Mouse (Mus musculus): Measurements from ENCODE around the gene Slc47a2. TPM values are rescaled to one million over a fixed set of nuclear protein-coding genes. Genes with fewer than 3 reads are reported as not detected.

The Slc47a2 gene
- total and polyA plus RNA-seq, 3 experiments = 0.15 to 0.25 TPM; not detected in 1

GRCm38 (mm10) chr11:61252807-61253206 is 89.9 kb downstream of the Slc47a2 start:
- Histone ChIP-seq H3K4me3 (ENCODE audit: control insufficient read depth in 1 of 2, insufficient read depth in 1 of 2, low read depth in 2 of 2, low read length in 2 of 2) (no peak overlapping the region), H3K79me2 (ENCODE audit: control insufficient read depth, insufficient read depth, low read length, poor library complexity) (no peaks in the 10 kb centered on the region), H3K27ac (ENCODE audit: control insufficient read depth, low read depth, low read length) (no peak overlapping the region), H3K9me3 (replicated peaks; ENCODE audit: insufficient read depth, low read length) (no peaks in the 10 kb centered on the region), H3K27me3 (ENCODE audit: control insufficient read depth in 1 of 2, insufficient read depth in 2 of 2, low read length in 2 of 2) (no peaks in the 10 kb centered on the region), H3K4me1 (ENCODE audit: control insufficient read depth in 1 of 2, insufficient read depth in 2 of 2, low read length in 2 of 2) (peaks cover 0 to 5% of the 10 kb centered on the region in 2 experiments; a peak in 1 of 4 replicates), H3K36me3 (ENCODE audit: control insufficient read depth in 1 of 2, insufficient read depth in 2 of 2, low read length in 2 of 2) (peaks cover 3 to 14% of the 10 kb centered on the region in 2 experiments), H3K9ac (ENCODE audit: control insufficient read depth, low read depth, low read length, poor library complexity, severe bottlenecking) (no peak overlapping the region)
- no peak for DNase-seq (ENCODE audit: low read depth, low spot score)
- TF ChIP-seq SIN3A (IDR thresholded peaks at IDR 0.05; ENCODE audit: low read length) = no peak
- TF ChIP-seq ETS1 (IDR thresholded peaks at IDR 0.05; ENCODE audit: low read depth, low read length) = no peak
- TF ChIP-seq POLR2AphosphoS5 (IDR thresholded peaks at IDR 0.05; ENCODE audit: borderline replicate concordance, low read depth, low read length) = no peak
- TF ChIP-seq GATA1 (IDR thresholded peaks at IDR 0.05; ENCODE audit: low read depth, low read length) = no peak
- no peak for TF ChIP-seq TAL1 (IDR thresholded peaks at IDR 0.05; ENCODE audit: low read length)
- TF ChIP-seq GABPA (IDR thresholded peaks at IDR 0.05; ENCODE audit: low read depth, low read length) = no peak
- TF ChIP-seq CHD1 (IDR thresholded peaks at IDR 0.05; ENCODE audit: low read depth, low read length) = no peak
- no peak for TF ChIP-seq RAD21 (IDR thresholded peaks at IDR 0.05; ENCODE audit: low read depth, low read length)
- TF ChIP-seq MAFK (IDR thresholded peaks at IDR 0.05; ENCODE audit: borderline replicate concordance, low read depth, low read length) = no peak
- no peak for TF ChIP-seq ZNF384 (IDR thresholded peaks at IDR 0.05; ENCODE audit: low read depth, low read length)
- no peak for TF ChIP-seq MXI1 (IDR thresholded peaks at IDR 0.05; ENCODE audit: low read depth, low read length)
- TF ChIP-seq E2F4 (IDR thresholded peaks at IDR 0.05; ENCODE audit: borderline replicate concordance, low read depth, low read length) = no peak
- TF ChIP-seq TBP (IDR thresholded peaks at IDR 0.05; ENCODE audit: low read depth, low read length) = no peak

GRCm38 (mm10) chr11:61251741-61252140 is 90.9 kb downstream of the Slc47a2 start:
- H3K9me3 ChIP-seq (replicated peaks; ENCODE audit: insufficient read depth, low read length) = no peaks in the 10 kb centered on the region
- no peak overlapping the region for H3K4me3 ChIP-seq (ENCODE audit: control insufficient read depth in 1 of 2, insufficient read depth in 1 of 2, low read depth in 2 of 2, low read length in 2 of 2)
- no peak for TF ChIP-seq MYC (IDR thresholded peaks at IDR 0.05; ENCODE audit: low read depth, low read length)
- no peak for TF ChIP-seq TBP (IDR thresholded peaks at IDR 0.05; ENCODE audit: low read depth, low read length)
- no peak for TF ChIP-seq ZKSCAN1 (IDR thresholded peaks at IDR 0.05; ENCODE audit: low read depth, low read length)
- no peak for TF ChIP-seq POLR2A (IDR thresholded peaks at IDR 0.05; ENCODE audit: control insufficient read depth in 1 of 2, insufficient read depth in 1 of 2, low read depth in 1 of 2, low read length in 2 of 2, poor library complexity in 1 of 2)
- TF ChIP-seq EP300 (IDR thresholded peaks at IDR 0.05; ENCODE audit: low read depth in 1 of 2, low read length in 2 of 2) = no peak
- TF ChIP-seq SMC3 (IDR thresholded peaks at IDR 0.05; ENCODE audit: low read depth, low read length) = no peak
- H3K36me3 ChIP-seq (ENCODE audit: control insufficient read depth in 1 of 2, insufficient read depth in 2 of 2, low read length in 2 of 2) = peaks cover 3 to 13% of the 10 kb centered on the region in 2 experiments
- no peak overlapping the region for H3K27ac ChIP-seq (ENCODE audit: control insufficient read depth, low read depth, low read length)
- H3K9ac ChIP-seq (ENCODE audit: control insufficient read depth, low read depth, low read length, poor library complexity, severe bottlenecking) = no peak overlapping the region
- H3K79me2 ChIP-seq (ENCODE audit: control insufficient read depth, insufficient read depth, low read length, poor library complexity) = no peaks in the 10 kb centered on the region
- peaks cover 0 to 5% of the 10 kb centered on the region in 2 experiments; a peak in 1 of 4 replicates for H3K4me1 ChIP-seq (ENCODE audit: control insufficient read depth in 1 of 2, insufficient read depth in 2 of 2, low read length in 2 of 2)
- no peak for DNase-seq (ENCODE audit: low read depth, low spot score)
- H3K27me3 ChIP-seq (ENCODE audit: control insufficient read depth in 1 of 2, insufficient read depth in 2 of 2, low read length in 2 of 2) = no peaks in the 10 kb centered on the region

Other genes starting within 250 kb of the Slc47a2 start
- 7.7 and 11.9 TPM in 2 replicates for gene Tnfrsf13b, start 216.1 kb downstream of the Slc47a2 start, total RNA-seq (2012; rRNA removed)
- gene Tnfrsf13b, start 216.1 kb downstream of the Slc47a2 start, polyA plus RNA-seq (2012; ENCODE audit: insufficient read depth in 1 of 2, insufficient read length in 2 of 2, low read depth in 1 of 2, low replicate concordance in 2 of 2, missing spikeins in 1 of 2) = 10 to 100 TPM in 1 of 2 experiments, not detected in 1; 17.9 TPM
- 36.5 and 37.1 TPM in 2 replicates for gene Usp22, start 167.8 kb downstream of the Slc47a2 start, total RNA-seq (2012; rRNA removed)
- 100 to 1,000 TPM in 1 of 2 experiments, 10 to 100 TPM in 1; 36.9 to 646 TPM for gene Usp22, start 167.8 kb downstream of the Slc47a2 start, polyA plus RNA-seq (2012; ENCODE audit: insufficient read depth in 1 of 2, insufficient read length in 2 of 2, low read depth in 1 of 2, low replicate concordance in 2 of 2, missing spikeins in 1 of 2)
- 0.08 TPM in 1 of 2 replicates, not detected in the other for gene Aldh3a1, start 135.3 kb downstream of the Slc47a2 start, total RNA-seq (2012; rRNA removed)
- not detected for gene Aldh3a1, start 135.3 kb downstream of the Slc47a2 start, polyA plus RNA-seq (2012; ENCODE audit: insufficient read depth in 1 of 2, insufficient read length in 2 of 2, low read depth in 1 of 2, low replicate concordance in 2 of 2, missing spikeins in 1 of 2)
- gene Aldh3a2, start 75.4 kb downstream of the Slc47a2 start, total RNA-seq (2012; rRNA removed) = 9.6 and 11.0 TPM in 2 replicates
- 10 to 100 TPM in 1 of 2 experiments, not detected in 1; 15.0 TPM for gene Aldh3a2, start 75.4 kb downstream of the Slc47a2 start, polyA plus RNA-seq (2012; ENCODE audit: insufficient read depth in 1 of 2, insufficient read length in 2 of 2, low read depth in 1 of 2, low replicate concordance in 2 of 2, missing spikeins in 1 of 2)
- 0.04 TPM in 1 of 2 replicates, not detected in the other for gene Slc47a1, start 35.5 kb upstream of the Slc47a2 start, total RNA-seq (2012; rRNA removed)
- not detected for gene Slc47a1, start 35.5 kb upstream of the Slc47a2 start, polyA plus RNA-seq (2012; ENCODE audit: insufficient read depth in 1 of 2, insufficient read length in 2 of 2, low read depth in 1 of 2, low replicate concordance in 2 of 2, missing spikeins in 1 of 2)
- not detected in 2 replicates for gene Rnf112, start 111.3 kb upstream of the Slc47a2 start, total RNA-seq (2012; rRNA removed)
- not detected for gene Rnf112, start 111.3 kb upstream of the Slc47a2 start, polyA plus RNA-seq (2012; ENCODE audit: insufficient read depth in 1 of 2, insufficient read length in 2 of 2, low read depth in 1 of 2, low replicate concordance in 2 of 2, missing spikeins in 1 of 2)
- not detected in 2 replicates for gene Mfap4, start 142.6 kb upstream of the Slc47a2 start, total RNA-seq (2012; rRNA removed)
- not detected for gene Mfap4, start 142.6 kb upstream of the Slc47a2 start, polyA plus RNA-seq (2012; ENCODE audit: insufficient read depth in 1 of 2, insufficient read length in 2 of 2, low read depth in 1 of 2, low replicate concordance in 2 of 2, missing spikeins in 1 of 2)
- 12.6 and 12.7 TPM in 2 replicates for gene Mapk7, start 151.5 kb upstream of the Slc47a2 start, total RNA-seq (2012; rRNA removed)
- 10 to 100 TPM in 1 of 2 experiments, not detected in 1; 25.3 TPM for gene Mapk7, start 151.5 kb upstream of the Slc47a2 start, polyA plus RNA-seq (2012; ENCODE audit: insufficient read depth in 1 of 2, insufficient read length in 2 of 2, low read depth in 1 of 2, low replicate concordance in 2 of 2, missing spikeins in 1 of 2)
- 27.2 and 29.5 TPM in 2 replicates for gene B9d1, start 162.3 kb upstream of the Slc47a2 start, total RNA-seq (2012; rRNA removed)
- 10 to 100 TPM in 1 of 2 experiments, not detected in 1; 22.5 TPM for gene B9d1, start 162.3 kb upstream of the Slc47a2 start, polyA plus RNA-seq (2012; ENCODE audit: insufficient read depth in 1 of 2, insufficient read length in 2 of 2, low read depth in 1 of 2, low replicate concordance in 2 of 2, missing spikeins in 1 of 2)
- gene Epn2, start 236.8 kb upstream of the Slc47a2 start, total RNA-seq (2012; rRNA removed) = 8.6 and 8.8 TPM in 2 replicates
- 10 to 100 TPM in 1 of 2 experiments, not detected in 1; 12.5 TPM for gene Epn2, start 236.8 kb upstream of the Slc47a2 start, polyA plus RNA-seq (2012; ENCODE audit: insufficient read depth in 1 of 2, insufficient read length in 2 of 2, low read depth in 1 of 2, low replicate concordance in 2 of 2, missing spikeins in 1 of 2)

Data from MEL (cell line).